Mouse (Mus musculus): Measurements from ENCODE around the gene Klf6. TPM values are rescaled to one million over a fixed set of nuclear protein-coding genes. Genes with fewer than 3 reads are reported as not detected.

Klf6 gene
- polyA plus RNA-seq, 1 experiment from 2014 or later = 90.1 TPM

- WGBS = 66% methylated on average over 4 of the region's 4 CpGs
These were observed 17.5 kb downstream of the Klf6 start for GRCm38 (mm10) chr13:5878748-5879147.

GRCm38 (mm10) chr13:5886810-5887209, 25.5 kb downstream of the Klf6 start:
- H3K4me1 ChIP-seq = no peaks in the 10 kb centered on the region
- H3K27me3 ChIP-seq = no peaks in the 10 kb centered on the region
- ATAC-seq (ENCODE audit: insufficient number of reproducible peaks, low FRiP score, low TSS enrichment, low read depth) = no peak
- H3K36me3 ChIP-seq = no peaks in the 10 kb centered on the region
- no peaks in the 10 kb centered on the region for H3K9me3 ChIP-seq (replicated peaks)
- H3K4me3 ChIP-seq (replicated peaks) = no peak overlapping the region
- no peak overlapping the region for H3K9ac ChIP-seq
- no peak overlapping the region for H3K27ac ChIP-seq (replicated peaks)
- WGBS = 84% methylated on average over 4 of the region's 4 CpGs
- no peak overlapping the region for H3K4me2 ChIP-seq (replicated peaks)

More at GRCm38 (mm10) chr13:5878748-5879147, 17.5 kb downstream of the Klf6 start:
- no peaks in the 10 kb centered on the region for H3K9me3 ChIP-seq (replicated peaks)
- no peak overlapping the region for H3K4me2 ChIP-seq (replicated peaks)
- no peaks in the 10 kb centered on the region for H3K4me1 ChIP-seq
- H3K27me3 ChIP-seq = no peaks in the 10 kb centered on the region
- no peaks in the 10 kb centered on the region for H3K36me3 ChIP-seq
- H3K9ac ChIP-seq = no peak overlapping the region
- ATAC-seq (ENCODE audit: insufficient number of reproducible peaks, low FRiP score, low TSS enrichment, low read depth) = no peak
- no peak overlapping the region for H3K4me3 ChIP-seq (replicated peaks)
- no peak overlapping the region for H3K27ac ChIP-seq (replicated peaks)

GRCm38 (mm10) chr13:5888164-5888563, 26.9 kb downstream of the Klf6 start:
- Histone ChIP-seq H3K27me3 (no peaks in the 10 kb centered on the region), H3K27ac (replicated peaks) (no peak overlapping the region), H3K9me3 (replicated peaks) (no peaks in the 10 kb centered on the region), H3K4me2 (replicated peaks) (no peak overlapping the region), H3K4me1 (no peaks in the 10 kb centered on the region), H3K9ac (no peak overlapping the region), H3K4me3 (replicated peaks) (no peak overlapping the region), H3K36me3 (no peaks in the 10 kb centered on the region)
- WGBS = 70% methylated on average over 5 of the region's 5 CpGs
- no peak for ATAC-seq (ENCODE audit: insufficient number of reproducible peaks, low FRiP score, low TSS enrichment, low read depth)

DNA sequence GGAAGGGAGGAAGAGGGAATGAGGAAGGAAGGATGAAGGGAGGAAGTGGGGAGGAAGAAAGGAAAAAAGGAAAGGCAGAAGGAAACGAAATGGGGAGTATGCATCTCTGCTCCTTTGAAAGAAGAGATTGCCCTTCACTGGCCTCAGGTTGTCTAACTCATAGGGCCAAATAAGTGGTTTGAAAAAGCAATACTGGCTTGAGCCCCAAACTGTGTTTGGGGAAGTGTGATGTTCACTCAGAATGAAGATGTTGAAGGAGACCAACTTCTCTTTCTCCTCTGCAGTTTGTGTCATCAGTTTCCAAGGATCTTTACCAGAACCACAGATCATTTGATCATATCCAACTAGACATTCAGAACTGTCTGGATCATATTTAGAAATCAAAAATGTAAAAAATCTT, 27.4 kb downstream of the Klf6 start:
- WGBS = 84% methylated on average over 1 of the region's 1 CpGs
- Histone ChIP-seq H3K36me3 (no peaks in the 10 kb centered on the region), H3K4me3 (replicated peaks) (no peak overlapping the region), H3K4me2 (replicated peaks) (no peak overlapping the region), H3K27me3 (no peaks in the 10 kb centered on the region), H3K9me3 (replicated peaks) (no peaks in the 10 kb centered on the region), H3K9ac (no peak overlapping the region), H3K4me1 (no peaks in the 10 kb centered on the region), H3K27ac (replicated peaks) (no peak overlapping the region)
- no peak for ATAC-seq (ENCODE audit: insufficient number of reproducible peaks, low FRiP score, low TSS enrichment, low read depth)

- no peaks in the 10 kb centered on the region for H3K27me3 ChIP-seq
- no peaks in the 10 kb centered on the region for H3K9me3 ChIP-seq (replicated peaks)
- H3K9ac ChIP-seq = no peak overlapping the region
- H3K4me3 ChIP-seq (replicated peaks) = no peak overlapping the region
- no peaks in the 10 kb centered on the region for H3K4me1 ChIP-seq
- no peaks in the 10 kb centered on the region for H3K36me3 ChIP-seq
- no peak overlapping the region for H3K4me2 ChIP-seq (replicated peaks)
- 81% methylated on average over 3 of the region's 3 CpGs for WGBS
- ATAC-seq (ENCODE audit: insufficient number of reproducible peaks, low FRiP score, low TSS enrichment, low read depth) = no peak
- no peak overlapping the region for H3K27ac ChIP-seq (replicated peaks)
These were observed 28.8 kb downstream of the Klf6 start for GRCm38 (mm10) chr13:5890035-5890434.

DNA sequence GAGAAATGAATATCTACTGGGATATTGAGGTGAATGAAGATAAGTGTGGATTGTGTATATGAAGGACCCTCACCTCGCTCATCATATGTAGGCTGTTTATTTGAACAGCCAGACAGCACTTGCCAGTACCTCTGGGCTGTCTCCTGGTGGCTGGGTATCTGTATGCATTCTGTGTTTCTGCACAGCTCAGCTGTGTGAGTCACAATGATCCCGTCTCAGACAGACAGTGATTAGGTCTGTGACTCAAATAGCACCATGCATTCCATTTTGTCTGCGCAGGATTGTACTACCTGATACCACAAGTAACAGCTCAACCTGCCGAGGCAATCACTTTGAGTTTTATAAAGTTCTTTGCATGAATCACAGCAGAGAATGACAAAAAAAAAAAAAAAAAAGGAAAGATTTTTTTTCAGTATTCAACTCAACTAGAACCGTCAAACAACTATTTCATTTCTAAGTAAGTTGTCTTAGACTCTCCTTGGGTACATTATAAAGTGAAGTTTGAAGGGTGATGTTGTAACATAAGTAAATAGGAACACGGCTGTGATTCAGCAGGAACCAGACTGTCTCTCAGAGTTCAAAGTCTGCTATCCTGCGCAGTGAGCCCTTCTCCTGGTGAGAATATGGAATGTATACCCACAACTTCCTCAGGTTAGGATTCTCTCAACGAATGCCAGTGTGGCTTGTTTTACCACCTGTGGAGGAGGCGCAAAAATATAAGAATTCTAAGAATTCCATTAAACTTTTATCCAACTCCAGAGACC, 31.6 kb downstream of the Klf6 start:
- Histone ChIP-seq H3K4me3 (replicated peaks) (no peak overlapping the region), H3K4me1 (no peaks in the 10 kb centered on the region), H3K9me3 (replicated peaks) (no peaks in the 10 kb centered on the region), H3K9ac (no peak overlapping the region), H3K4me2 (replicated peaks) (no peak overlapping the region), H3K27ac (replicated peaks) (no peak overlapping the region), H3K27me3 (no peaks in the 10 kb centered on the region), H3K36me3 (no peaks in the 10 kb centered on the region)
- ATAC-seq (ENCODE audit: insufficient number of reproducible peaks, low FRiP score, low TSS enrichment, low read depth) = no peak
- WGBS = 61% methylated on average over 9 of the region's 9 CpGs

- H3K4me1 ChIP-seq = no peaks in the 10 kb centered on the region
- H3K36me3 ChIP-seq = no peaks in the 10 kb centered on the region
- no peaks in the 10 kb centered on the region for H3K27me3 ChIP-seq
- no peak overlapping the region for H3K27ac ChIP-seq (replicated peaks)
- no peak overlapping the region for H3K4me2 ChIP-seq (replicated peaks)
- H3K9me3 ChIP-seq (replicated peaks) = no peaks in the 10 kb centered on the region
- WGBS = 74% methylated on average over 3 of the region's 3 CpGs
- ATAC-seq (ENCODE audit: insufficient number of reproducible peaks, low FRiP score, low TSS enrichment, low read depth) = no peak
- no peak overlapping the region for H3K4me3 ChIP-seq (replicated peaks)
- H3K9ac ChIP-seq = no peak overlapping the region
These were observed 33.6 kb downstream of the Klf6 start for GRCm38 (mm10) chr13:5894910-5895309.

GRCm38 (mm10) chr13:5895851-5896250, 34.6 kb downstream of the Klf6 start:
- Histone ChIP-seq H3K4me3 (replicated peaks) (no peak overlapping the region), H3K4me1 (no peaks in the 10 kb centered on the region), H3K9me3 (replicated peaks) (no peaks in the 10 kb centered on the region), H3K4me2 (replicated peaks) (no peak overlapping the region), H3K27ac (replicated peaks) (no peak overlapping the region), H3K9ac (no peak overlapping the region), H3K36me3 (no peaks in the 10 kb centered on the region), H3K27me3 (no peaks in the 10 kb centered on the region)
- 73% methylated on average over 3 of the region's 3 CpGs for WGBS
- no peak for ATAC-seq (ENCODE audit: insufficient number of reproducible peaks, low FRiP score, low TSS enrichment, low read depth)

DNA sequence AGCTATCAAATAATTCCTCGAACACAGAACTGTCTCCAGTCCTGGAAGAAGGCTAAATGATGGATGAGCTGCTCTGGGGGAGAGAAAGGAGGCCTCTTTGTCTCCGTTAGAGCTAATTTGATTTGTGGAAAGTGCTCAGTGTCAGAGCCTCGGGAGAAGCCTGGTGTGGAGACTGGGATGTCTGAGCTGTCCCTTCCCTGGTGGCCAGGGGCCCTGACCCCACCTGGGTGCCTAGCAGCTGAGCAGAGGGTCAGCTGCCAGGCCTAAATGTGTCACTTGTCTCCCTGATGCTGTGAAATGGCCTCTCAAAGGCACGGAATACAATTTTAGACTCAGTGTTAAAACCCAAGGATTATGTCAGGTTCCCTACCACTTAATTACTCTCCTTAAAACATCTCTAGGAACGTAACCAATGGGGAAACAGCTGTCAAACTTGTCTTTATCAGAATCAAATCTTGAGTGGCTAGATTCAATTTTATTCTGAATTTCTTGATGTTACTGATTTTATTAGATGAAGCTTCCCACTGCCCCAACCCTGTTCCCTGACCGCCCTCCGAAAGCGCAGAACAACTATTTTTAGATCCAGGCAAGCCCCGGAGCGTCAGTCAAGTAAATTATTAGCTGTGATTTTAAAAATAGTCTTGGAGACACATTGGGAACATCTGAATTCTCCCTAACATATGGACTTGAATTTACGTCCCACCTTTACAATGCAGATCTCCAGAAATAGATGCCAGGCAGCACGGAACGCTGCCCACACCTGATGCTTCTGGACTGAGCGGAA, 36.1 kb downstream of the Klf6 start:
- no peaks in the 10 kb centered on the region for H3K36me3 ChIP-seq
- no peak overlapping the region for H3K4me3 ChIP-seq (replicated peaks)
- H3K9me3 ChIP-seq (replicated peaks) = no peaks in the 10 kb centered on the region
- H3K27me3 ChIP-seq = no peaks in the 10 kb centered on the region
- no peak overlapping the region for H3K27ac ChIP-seq (replicated peaks)
- no peaks in the 10 kb centered on the region for H3K4me1 ChIP-seq
- no peak overlapping the region for H3K4me2 ChIP-seq (replicated peaks)
- H3K9ac ChIP-seq = no peak overlapping the region
- ATAC-seq (ENCODE audit: insufficient number of reproducible peaks, low FRiP score, low TSS enrichment, low read depth) = no peak
- 65% methylated on average over 14 of the region's 14 CpGs for WGBS

DNA sequence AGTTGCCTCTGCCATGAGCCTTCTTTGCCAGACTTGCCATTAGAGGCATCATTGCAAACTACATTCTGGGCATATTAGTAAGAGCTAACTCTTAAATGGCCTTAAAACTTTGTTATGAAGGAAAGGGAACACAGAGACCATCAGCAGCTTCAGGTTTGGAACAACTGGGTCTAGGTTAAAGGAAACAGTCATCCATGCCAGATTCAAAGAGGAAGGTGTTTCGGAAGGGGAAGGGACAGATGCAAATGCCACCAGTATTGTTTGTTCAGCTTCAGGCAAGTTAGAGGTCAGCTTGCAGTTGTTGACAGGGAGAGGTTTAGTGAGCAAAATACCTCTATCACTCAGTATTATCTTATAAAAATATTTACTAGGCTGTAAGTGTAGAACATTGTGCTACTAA, 37.7 kb downstream of the Klf6 start:
- no peak for ATAC-seq (ENCODE audit: insufficient number of reproducible peaks, low FRiP score, low TSS enrichment, low read depth)
- Histone ChIP-seq H3K4me2 (replicated peaks) (no peak overlapping the region), H3K4me1 (no peaks in the 10 kb centered on the region), H3K36me3 (no peaks in the 10 kb centered on the region), H3K9me3 (replicated peaks) (no peaks in the 10 kb centered on the region), H3K9ac (no peak overlapping the region), H3K27ac (replicated peaks) (no peak overlapping the region), H3K27me3 (no peaks in the 10 kb centered on the region), H3K4me3 (replicated peaks) (no peak overlapping the region)
- 88% methylated on average over 1 of the region's 1 CpGs for WGBS

DNA sequence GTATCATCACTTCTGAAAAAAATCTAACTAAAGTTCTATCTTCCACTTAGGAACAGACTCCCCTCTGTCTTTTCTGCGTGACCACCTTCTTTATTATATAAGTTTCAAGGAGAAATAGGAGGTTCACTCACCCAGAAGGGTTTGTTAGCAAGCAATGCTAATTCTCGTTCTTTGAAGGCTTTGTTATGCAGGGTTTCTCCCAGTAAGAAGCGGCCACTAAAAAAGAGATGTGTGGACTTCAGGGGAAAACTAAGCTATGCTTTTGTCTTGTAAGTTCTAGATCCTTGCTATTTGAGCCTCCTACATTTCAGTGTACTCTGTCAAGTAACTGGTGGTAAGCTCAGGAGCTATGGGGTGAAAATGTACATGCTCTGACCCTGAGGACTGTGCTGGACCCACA, 38.4 kb downstream of the Klf6 start:
- Histone ChIP-seq H3K9me3 (replicated peaks) (no peaks in the 10 kb centered on the region), H3K36me3 (no peaks in the 10 kb centered on the region), H3K4me1 (no peaks in the 10 kb centered on the region), H3K4me2 (replicated peaks) (no peak overlapping the region), H3K27me3 (no peaks in the 10 kb centered on the region), H3K4me3 (replicated peaks) (no peak overlapping the region), H3K9ac (no peak overlapping the region), H3K27ac (replicated peaks) (no peak overlapping the region)
- 75% methylated on average over 3 of the region's 3 CpGs for WGBS
- no peak for ATAC-seq (ENCODE audit: insufficient number of reproducible peaks, low FRiP score, low TSS enrichment, low read depth)

Data from embryonic facial prominence, embryonic 15.5 days (tissue).